Mouse (Mus musculus) MN1 (cell line): ENCODE measurements around the gene Zfp385b.

Source experiments
- DNase-seq: peaks from one replicate; pipeline ENCODE4 v3.0.0-alpha.2; 2016; ENCODE audit warnings: low spot score

Zfp385b gene

DNA sequence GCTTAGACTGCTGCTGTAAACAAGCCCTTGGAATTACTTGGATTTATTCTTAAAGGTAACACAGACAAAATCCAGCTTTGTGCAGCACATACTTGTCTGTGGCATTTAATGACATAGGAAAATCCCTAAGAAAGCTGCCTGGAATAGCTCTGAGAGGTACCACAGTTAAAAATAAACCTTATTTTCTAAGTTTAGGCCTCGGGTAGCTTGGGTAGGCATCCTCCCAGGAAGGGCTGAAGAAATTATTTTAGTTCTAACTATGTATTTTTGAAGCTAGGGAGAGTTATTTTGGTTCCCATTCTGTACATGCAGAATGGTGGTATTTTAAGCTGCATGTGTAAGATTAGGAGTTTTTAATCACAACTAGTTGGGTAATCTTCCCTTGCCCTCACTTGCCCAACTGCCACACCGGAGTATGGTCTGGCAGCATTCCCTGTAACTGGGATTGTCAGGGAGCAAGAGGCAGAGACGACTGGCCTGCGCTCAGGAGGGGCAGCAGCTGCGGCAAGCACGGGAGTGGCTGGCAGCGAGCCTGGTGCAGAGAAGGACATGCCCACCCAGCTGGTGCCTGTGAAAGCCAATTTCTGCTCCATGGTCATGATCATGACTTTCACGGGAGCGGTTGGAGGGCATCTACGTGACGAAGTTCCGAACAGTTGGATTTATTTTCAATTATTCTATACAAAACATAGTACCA, 230.1 kb downstream of the Zfp385b start:
- no peak for DNase-seq

DNA sequence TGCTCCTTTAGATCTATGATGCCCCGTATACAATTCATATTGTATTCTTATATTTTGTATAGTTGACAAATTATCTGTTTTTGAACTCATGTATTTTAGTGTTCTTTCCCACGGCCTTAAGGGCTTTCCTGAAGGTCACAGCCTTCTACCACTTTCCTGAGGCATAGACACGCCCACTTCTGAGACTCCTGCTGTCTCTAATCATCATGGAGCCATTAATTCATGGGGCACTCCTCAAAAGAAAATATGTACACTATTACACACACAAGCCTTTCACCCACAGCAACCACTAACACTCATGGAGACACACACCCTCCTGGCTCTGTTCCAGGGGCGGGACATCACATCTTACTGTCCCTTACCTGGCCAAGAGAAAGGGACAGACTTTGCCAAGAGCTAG, 232.1 kb downstream of the Zfp385b start:
- no peak for DNase-seq

- no peak for DNase-seq
Measured at GRCm38 (mm10) chr2:77586581-77587360, 232.7 kb downstream of the Zfp385b start.

GRCm38 (mm10) chr2:77583586-77583985, 235.9 kb downstream of the Zfp385b start:
- DNase-seq: no peak

DNA sequence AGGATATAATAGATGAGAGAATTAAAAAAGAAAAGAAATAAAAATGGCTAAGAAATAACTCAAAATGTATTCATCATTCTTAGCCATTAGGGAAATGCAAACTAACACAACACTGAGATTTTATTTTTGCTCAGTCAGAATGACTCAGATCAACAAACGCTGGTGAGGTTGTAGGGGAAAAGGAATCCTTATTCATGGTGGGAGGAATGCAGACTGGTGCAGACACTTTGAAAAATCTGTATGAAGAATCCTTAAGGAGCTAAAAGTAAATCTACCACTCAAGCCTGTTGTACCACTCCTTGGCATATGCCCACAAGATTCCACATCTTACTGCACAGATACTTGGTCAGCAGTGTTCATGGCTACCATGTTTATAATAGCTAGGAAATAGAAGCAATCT, 242.9 kb downstream of the Zfp385b start:
- DNase-seq: no peak

DNA sequence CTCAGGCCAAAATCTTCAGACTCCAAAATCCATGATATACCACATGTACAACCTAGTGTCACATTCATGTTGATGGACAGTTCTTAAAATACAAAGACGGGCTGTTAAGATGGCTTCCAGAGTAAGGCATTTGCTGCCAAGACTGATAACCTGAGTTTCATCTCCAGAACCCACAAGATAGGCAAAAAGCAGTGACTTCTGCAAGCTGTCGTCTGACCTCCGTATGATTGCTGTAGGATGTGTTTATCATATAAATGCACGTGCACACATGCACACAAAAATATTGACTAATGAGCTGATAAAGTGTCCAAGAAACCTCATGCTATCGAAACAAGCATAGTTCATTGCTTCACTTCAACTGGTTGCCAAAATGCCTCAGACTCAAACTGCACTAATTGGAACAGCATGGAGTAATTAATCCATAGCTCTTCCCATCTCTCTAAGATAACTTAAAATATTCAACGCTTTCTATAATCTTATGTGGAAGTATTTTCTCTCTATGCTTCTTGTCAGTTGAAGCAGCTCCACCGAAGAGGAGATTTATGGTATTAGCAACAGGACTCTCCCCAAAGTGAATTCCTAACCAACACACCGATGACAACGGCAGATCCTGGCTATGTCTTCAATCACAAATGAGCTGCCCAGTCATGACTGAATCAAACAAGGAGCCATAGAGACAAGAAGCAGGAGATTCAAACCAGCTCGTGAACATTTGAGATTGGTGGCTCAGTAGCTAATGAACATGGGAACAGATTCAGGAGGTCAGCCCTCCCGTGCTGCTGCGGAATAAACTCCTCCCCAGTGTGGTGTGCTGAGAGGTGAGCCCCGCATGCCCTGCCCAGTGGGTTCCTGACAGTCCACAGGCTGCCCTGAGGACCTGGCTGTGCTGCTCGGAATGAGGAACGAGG, 251.7 kb downstream of the Zfp385b start:
- no peak for DNase-seq

- no peak for DNase-seq
Measured at GRCm38 (mm10) chr2:77563706-77564105, 255.7 kb downstream of the Zfp385b start.

DNA sequence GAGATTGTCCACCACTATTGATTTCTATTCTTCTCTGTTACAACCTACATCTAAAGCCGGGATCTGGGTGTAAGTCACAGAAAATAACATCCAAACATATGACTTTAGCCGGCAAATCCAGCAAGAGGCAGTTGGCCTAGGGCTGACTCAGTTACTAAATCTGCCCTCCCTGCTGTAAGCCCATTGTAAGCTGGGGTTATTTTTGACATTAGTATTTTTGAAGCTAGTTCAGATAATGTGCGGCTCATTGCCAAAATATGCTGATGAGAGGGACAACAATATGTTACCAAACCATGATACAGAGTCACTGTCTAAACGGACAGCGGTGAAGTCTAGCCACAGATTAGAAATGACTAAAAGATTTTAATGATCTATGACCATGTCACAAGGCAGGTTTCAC, 257.5 kb downstream of the Zfp385b start:
- DNase-seq: no peak

DNA sequence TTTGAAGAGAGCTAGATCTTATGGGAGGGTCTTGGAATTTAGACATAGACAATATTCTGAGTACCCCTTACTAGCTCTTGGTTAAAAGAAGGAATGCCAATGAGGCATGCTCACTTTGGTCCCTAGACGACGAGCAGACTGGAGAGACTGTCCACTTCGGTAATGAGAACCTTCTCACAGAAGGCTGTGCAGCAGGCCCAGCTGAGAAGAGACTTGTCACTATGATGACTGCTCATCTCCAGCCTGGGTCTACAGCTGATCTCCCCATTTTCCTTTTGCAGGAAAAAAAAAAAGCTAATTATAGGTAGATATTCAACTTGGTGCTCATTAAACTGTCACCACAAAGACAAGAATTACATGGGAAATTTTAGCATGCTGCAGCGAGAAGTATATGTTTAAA, 262.5 kb downstream of the Zfp385b start:
- no peak for DNase-seq

DNA sequence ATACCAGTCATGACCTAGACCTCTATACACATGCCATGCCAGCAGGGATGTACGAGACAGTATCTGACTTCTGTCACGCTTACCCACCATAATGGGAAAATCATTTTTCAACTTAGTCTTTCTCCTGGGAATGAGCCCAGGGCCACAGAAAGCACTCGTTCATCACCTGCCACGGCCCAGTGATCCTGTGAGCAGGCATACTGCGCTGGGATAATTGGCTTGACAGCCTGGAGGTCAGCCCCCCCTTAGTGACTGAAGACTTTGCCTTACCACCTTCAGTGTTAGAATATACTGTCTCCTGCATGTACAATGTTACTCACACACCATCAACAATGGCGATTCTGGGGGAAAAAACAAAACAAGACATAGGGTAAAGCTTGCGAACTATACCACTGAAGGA, 263.5 kb downstream of the Zfp385b start:
- no peak for DNase-seq

- no peak for DNase-seq
Measured at GRCm38 (mm10) chr2:77552675-77553074, 266.8 kb downstream of the Zfp385b start.

- DNase-seq: no peak
Measured at GRCm38 (mm10) chr2:77543388-77543787, 276.1 kb downstream of the Zfp385b start.

GRCm38 (mm10) chr2:77542605-77543004, 276.8 kb downstream of the Zfp385b start:
- DNase-seq: no peak

DNA sequence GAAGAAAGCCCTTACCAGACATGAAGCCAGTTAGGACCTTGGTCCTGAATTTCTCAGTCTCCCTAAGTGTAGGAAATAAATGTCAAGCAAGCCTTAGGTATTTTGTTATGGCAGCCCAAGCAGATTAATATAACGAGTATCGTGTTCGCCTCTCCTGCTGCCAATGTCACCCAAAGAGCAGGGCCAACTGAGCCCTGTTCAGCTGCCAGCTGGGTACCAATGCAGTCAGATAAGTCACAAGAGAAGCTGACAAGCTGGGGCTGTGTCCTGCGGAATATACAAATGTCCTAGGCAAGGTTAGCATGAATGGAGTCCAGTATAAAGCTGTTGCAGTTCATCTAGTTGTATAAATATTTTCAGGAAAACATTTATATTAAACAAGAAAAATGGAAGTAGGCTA, 277.8 kb downstream of the Zfp385b start:
- DNase-seq: no peak

DNA sequence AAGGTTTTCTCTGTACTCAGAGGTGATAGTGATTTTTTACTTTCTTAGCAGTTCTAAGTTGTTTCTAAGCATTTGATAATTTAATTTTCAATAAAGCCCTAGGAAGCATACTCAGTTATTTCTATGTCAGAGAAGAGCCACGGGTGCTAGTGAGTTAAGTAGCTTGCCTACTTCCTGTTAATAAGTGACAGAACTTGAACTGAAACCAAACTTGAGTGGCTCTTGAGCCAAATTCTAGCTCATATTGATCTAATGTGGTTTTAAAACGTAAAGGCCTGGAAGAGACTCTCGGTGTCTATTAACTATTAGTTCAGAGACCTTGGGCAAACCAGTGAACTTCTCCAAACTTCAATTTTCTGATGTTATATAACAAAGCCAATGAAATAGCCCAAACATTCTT, 278.6 kb downstream of the Zfp385b start:
- no peak for DNase-seq

- DNase-seq: no peak
Measured at GRCm38 (mm10) chr2:77536556-77536955, 282.9 kb downstream of the Zfp385b start.

DNA sequence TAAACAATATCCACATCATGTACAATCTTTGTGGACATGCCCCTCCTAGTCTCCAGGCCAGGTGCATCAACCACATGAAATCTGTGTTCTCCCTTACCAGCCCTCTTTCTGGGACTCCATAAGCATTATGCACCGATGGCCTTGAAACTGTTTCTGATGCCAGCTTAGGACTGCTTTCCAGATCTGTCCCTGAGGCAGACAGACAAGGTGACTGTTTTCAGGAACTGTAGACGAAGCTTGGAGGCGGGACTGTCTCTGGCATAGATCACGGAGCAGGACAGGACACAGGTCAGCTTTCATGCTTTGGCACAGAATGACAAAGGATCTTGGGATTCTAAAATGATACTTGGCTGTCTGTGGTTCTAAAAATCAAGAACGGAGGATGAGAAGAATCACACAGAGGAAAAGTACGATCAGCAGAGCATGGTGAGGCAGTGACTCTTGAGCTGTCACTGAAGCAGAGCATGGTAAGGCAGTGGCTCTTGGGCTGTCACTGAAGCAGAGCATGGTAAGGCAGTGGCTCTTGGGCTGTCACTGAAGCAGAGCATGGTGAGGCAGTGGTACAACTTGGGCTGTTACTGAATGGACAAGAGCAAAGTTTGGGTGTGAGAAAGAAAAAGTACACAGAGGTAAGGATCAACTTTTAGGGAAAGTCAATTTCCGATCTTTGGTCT, 291.2 kb downstream of the Zfp385b start:
- DNase-seq: no peak

- no peak for DNase-seq
Measured at GRCm38 (mm10) chr2:77527616-77528015, 291.8 kb downstream of the Zfp385b start.

GRCm38 (mm10) chr2:77526803-77527202, 292.6 kb downstream of the Zfp385b start:
- no peak for DNase-seq

DNA sequence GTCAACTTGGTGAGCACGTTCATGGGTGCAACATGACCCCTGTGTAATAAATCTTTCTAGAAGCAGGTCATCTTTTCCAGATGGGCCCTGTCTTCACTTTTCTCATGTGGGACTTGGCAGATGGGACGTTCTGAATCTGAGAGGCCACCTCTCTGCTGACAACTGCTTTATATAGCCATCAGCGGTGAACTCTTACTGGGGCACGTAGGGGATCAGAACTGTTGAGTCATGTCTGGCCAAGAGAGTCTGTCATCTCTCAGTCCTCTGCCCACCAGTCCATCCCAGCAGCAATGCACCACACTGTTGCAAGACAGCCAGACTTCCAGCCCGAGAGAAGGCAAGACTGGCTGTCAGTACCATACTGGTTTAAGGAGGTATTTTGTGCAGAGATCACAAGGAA, 293.1 kb downstream of the Zfp385b start:
- no peak for DNase-seq

- no peak for DNase-seq
Measured at GRCm38 (mm10) chr2:77522223-77522622, 297.2 kb downstream of the Zfp385b start.

DNA sequence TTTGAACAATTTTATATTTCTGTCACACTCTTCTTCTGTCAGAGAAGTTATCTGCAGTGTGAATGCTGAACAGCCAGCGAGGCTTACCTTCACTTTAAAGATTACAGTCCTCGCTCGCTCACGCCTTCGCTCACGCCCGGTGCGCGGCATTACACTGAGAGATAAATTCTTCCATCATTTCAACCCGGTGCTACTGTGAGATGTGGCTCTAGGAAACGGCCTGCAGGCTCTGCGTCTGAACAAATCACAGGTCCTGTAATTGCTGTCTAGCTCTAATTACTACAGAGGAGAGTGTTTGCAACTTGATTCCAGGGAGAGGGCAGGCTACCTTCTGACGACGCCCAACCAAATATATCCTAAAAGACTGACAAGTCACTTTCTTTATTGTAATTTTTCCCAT, 300.1 kb downstream of the Zfp385b start:
- DNase-seq: no peak
